Mouse (Mus musculus) stomach, embryonic 15.5 days (tissue): ENCODE measurements around the gene Olfr521. TPM values are rescaled to one million over a fixed set of nuclear protein-coding genes. Genes with fewer than 3 reads are reported as not detected.
"Not testable (repeated sequence)": the region's sequence is repeated elsewhere in the genome, so short reads cannot be mapped to it uniquely, and the experiment has no call there.

ENCODE experiments used
- ATAC-seq: fragments of 200-750 bp; cut with Nextera tagmentation; 2 replicates; pipeline ENCODE4 v1.8.0; 2017; ENCODE audit warnings: low read depth, moderate number of reproducible peaks, moderate TSS enrichment; ENCODE audit not compliant: insufficient read depth, low FRiP score
- H3K27ac ChIP-seq: fragments of 300-500 bp; sonication (generic); 2 replicates; pipeline ENCODE4 v1.5.1; 2015; ENCODE audit warnings: mild to moderate bottlenecking, inconsistent platforms
- H3K27me3 ChIP-seq: fragments of 300-500 bp; sonication (generic); replicated peaks from 2 replicates; pipeline ENCODE4 v1.6.1; 2015; ENCODE audit warnings: inconsistent platforms
- H3K36me3 ChIP-seq: fragments of 300-500 bp; sonication (generic); 2 replicates; pipeline ENCODE4 v1.6.1; 2015; ENCODE audit warnings: inconsistent platforms
- H3K4me1 ChIP-seq: fragments of 300-500 bp; sonication (generic); 2 replicates; pipeline ENCODE4 v1.6.1; 2015; ENCODE audit warnings: inconsistent platforms
- H3K4me2 ChIP-seq: fragments of 300-500 bp; sonication (generic); 2 replicates; pipeline ENCODE4 v1.6.1; 2015; ENCODE audit warnings: mild to moderate bottlenecking, inconsistent platforms
- H3K4me3 ChIP-seq: fragments of 300-500 bp; sonication (generic); replicated peaks from 2 replicates; pipeline ENCODE4 v1.5.1; 2015; ENCODE audit warnings: inconsistent platforms
- H3K9ac ChIP-seq: fragments of 300-500 bp; sonication (generic); 2 replicates; pipeline ENCODE4 v1.6.1; 2015; ENCODE audit warnings: inconsistent platforms
- H3K9me3 ChIP-seq: fragments of 300-500 bp; sonication (generic); 2 replicates; pipeline ENCODE4 v1.6.1; 2016; ENCODE audit warnings: inconsistent platforms
- WGBS: fragments of 180-500 bp; shearing (Covaris S2); methylation state at CpG from one replicate; pipeline ENCODE4 v1.1.7; 2015; 5-methylcytosine and 5-hydroxymethylcytosine counted together
- polyA plus RNA-seq: library from polyadenylated mRNA; unstranded; fragments of >200 nt; fragmentation: Nextera tagmentation; extraction: Ambion mirVana; gene quantifications from 2 replicates; pipeline ENCODE4 v1.2.1, GENCODE M21; 2015

The Olfr521 gene
- polyA plus RNA-seq, 1 experiment from 2014 or later = not detected

DNA sequence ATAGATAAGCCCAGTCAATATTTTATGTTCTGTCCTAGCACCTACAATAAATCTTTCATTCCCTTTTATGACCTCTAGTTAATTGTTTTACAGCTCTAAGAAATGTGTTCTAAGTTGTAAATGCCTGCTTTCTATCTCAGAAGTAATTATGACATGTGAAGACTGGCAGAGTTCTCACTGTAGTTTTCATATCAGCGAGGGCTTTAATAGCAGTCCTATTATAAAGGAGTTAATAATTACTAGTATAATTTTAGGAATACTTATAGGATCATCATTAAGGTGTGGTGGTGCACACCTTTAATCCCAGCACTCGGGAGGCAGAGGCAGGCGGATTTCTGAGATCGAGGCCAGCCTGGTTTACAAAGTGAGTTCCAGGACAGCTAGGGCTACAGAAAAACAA is 48.4 kb downstream of the Olfr521 start:
- 71% methylated on average over 4 of the region's 4 CpGs for WGBS
- Histone ChIP-seq H3K4me1 (no peaks in the 10 kb centered on the region), H3K27me3 (no peaks in the 10 kb centered on the region), H3K9ac (no peak overlapping the region), H3K4me3 (no peak overlapping the region), H3K9me3 (no peaks in the 10 kb centered on the region), H3K36me3 (0 out of 2 replicates have a peak, but pooled peaks cover 4% of the 10 kb centered on the region), H3K4me2 (no peak overlapping the region), H3K27ac (no peak overlapping the region)
- no peak for ATAC-seq

DNA sequence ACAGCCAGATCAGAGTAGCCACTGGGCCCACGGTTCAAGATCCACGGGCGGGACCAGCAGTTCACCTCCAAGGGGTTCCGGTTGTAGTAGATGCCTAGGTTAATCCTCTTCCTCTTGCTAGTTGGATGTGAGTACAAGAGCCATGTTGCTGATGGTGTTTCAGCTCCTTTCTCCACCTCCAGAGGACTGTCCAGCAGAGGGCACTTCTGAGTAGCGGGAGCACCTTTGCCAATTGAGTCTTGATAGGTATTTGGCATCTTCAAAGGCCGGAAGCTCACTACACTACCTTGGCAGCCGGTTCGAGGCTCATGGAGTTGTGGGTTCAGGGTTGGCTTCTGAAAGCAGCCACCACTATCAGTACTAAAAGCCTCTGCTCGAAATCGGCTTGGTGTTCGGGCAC is 50.1 kb downstream of the Olfr521 start:
- ATAC-seq = no peak
- H3K9ac ChIP-seq = no peak overlapping the region
- WGBS = 92% methylated on average over 11 of the region's 11 CpGs
- no peak overlapping the region for H3K27ac ChIP-seq
- H3K4me1 ChIP-seq = no peaks in the 10 kb centered on the region
- no peaks in the 10 kb centered on the region for H3K27me3 ChIP-seq
- H3K4me2 ChIP-seq = no peak overlapping the region
- no peaks in the 10 kb centered on the region for H3K9me3 ChIP-seq
- H3K36me3 ChIP-seq = 0 out of 2 replicates have a peak, but pooled peaks cover 4% of the 10 kb centered on the region
- no peak overlapping the region for H3K4me3 ChIP-seq

DNA sequence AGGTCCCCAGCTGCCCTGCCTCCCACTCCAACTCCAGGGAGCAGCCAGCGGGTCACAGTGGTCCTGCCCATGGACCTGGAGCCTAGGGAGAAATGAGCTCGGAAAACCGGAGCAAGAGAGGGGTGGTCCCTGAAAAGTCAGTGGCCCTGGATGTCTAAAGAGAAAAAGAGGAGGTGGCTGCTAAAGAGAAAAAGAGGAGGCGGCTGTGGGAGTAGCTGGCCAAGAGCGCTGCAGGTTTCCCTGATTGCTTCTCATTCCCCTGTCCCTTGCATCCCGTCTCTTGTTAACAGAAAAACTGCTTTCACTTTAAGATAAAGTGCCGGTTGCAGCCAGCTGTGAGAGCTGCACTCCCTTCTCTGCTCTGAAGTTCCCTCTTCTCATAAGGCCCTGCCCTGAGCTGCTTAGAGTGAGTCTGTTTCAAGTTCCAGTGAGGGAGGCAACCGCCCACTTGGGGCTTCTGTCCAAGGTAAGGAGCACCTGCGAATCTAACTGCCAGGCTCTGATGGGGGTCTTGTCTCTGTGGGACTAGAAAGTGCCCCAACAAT is 54.9 kb downstream of the Olfr521 start:
- not testable (repeated sequence) for H3K4me1 ChIP-seq, H3K27ac ChIP-seq, H3K9ac ChIP-seq, H3K9me3 ChIP-seq, H3K36me3 ChIP-seq, H3K27me3 ChIP-seq, H3K4me3 ChIP-seq
- 0 out of 2 replicates have a peak, but pooled peaks have one; percentile 18 for ATAC-seq
- 29% methylated on average over 9 of the region's 9 CpGs for WGBS
- H3K4me2 ChIP-seq = 0 out of 2 replicates have a peak overlapping the region, but pooled peaks have one; percentile 23

Other genes with a start within 250 kb of the Olfr521 start
- 11.4 and 13.5 TPM in 2 replicates for gene Arrb1, start 228.0 kb upstream of the Olfr521 start, polyA plus RNA-seq
- gene Tpbgl, start 136.4 kb upstream of the Olfr521 start, polyA plus RNA-seq = 1.9 and 2.0 TPM in 2 replicates
- 2.7 and 3.3 TPM in 2 replicates for gene Slco2b1, start 52.2 kb upstream of the Olfr521 start, polyA plus RNA-seq
- not detected in 2 replicates for gene Olfr520, start 33.2 kb upstream of the Olfr521 start, polyA plus RNA-seq
- gene Neu3, start 64.9 kb downstream of the Olfr521 start, polyA plus RNA-seq = 5.4 and 6.0 TPM in 2 replicates
- gene Xrra1, start 95.6 kb downstream of the Olfr521 start, polyA plus RNA-seq = 0.21 and 0.35 TPM in 2 replicates
- 386 and 415 TPM in 2 replicates for gene Spcs2, start 100.0 kb downstream of the Olfr521 start, polyA plus RNA-seq
- gene Rnf169, start 216.9 kb downstream of the Olfr521 start, polyA plus RNA-seq = 4.8 and 4.9 TPM in 2 replicates
- 0.94 and 1.0 TPM in 2 replicates for gene Chrdl2, start 242.7 kb downstream of the Olfr521 start, polyA plus RNA-seq